Mouse (Mus musculus): Measurements from ENCODE around the gene Phkb.

The Phkb gene

DNA sequence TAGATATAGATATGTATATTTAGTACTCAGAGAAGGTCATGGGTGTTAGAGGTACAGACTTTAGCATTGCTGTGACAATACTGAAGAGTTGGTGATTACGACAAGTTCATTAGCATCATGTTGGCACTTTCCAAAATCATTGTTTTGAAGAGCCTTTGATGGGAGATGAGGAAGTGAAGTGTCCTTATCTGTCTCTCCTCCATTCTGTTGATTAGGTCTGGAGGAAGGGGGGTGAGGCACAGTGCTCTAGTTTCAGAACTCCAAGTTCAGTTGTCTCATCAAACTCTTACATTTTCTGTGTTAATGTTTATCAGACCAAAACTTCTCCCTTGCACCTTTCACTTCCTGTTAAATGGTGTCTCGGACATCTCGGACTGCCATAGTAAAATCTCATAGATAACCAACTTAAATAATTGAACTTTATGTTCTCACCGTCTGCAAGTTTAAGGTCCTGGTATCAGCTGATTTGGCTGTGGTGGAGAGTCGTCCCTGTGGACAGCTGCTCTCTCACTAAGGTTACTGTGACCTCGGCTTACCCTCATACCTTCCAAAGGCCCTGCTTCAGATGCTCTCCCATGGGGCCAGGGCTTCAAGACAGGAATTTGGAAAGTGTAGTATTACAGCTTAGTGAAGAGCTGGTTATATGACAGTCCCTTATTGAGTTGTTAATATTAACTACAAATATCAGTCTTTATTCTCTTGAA lies 194.1 kb downstream of the Phkb start:
- TF ChIP-seq NANOG (IDR thresholded peaks at IDR 0.05; ENCODE audit: borderline replicate concordance, low read length) (no peak), POU5F1 (IDR thresholded peaks at IDR 0.05; ENCODE audit: borderline replicate concordance, low read length) (no peak), CTCF (conservative IDR thresholded peaks at IDR 0.05; ENCODE audit: low read length) (no peak)
- no peak overlapping the region for H3K4me3 ChIP-seq (replicated peaks; ENCODE audit: low read length)

DNA sequence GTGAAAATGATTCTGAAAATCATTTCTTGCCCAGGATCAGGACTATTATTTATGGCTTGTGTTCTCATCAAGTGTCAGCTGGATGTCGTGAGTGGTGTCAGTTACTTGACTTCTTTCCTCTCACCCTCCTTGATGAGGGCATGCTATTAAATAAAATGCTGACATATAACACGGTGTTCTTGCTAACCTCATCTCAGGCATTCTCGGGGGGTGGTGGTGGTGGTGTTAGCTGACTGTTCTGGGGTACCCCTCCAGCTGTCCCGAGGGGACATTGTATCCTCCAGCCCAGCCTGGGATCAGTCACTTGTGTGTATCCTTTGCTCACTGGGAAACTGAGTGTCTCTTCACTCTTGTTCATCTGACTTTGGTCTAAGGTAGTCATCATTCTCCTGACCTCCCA lies 194.6 kb downstream of the Phkb start:
- H3K4me3 ChIP-seq (replicated peaks; ENCODE audit: low read length), result no peak overlapping the region
- peaks cover 4% of the 10 kb centered on the region; the same call in 1 of the 2 replicates for H3K36me3 ChIP-seq (ENCODE audit: insufficient read depth, low read length)
- no peaks in the 10 kb centered on the region for H3K27me3 ChIP-seq (ENCODE audit: insufficient read depth, low read length)
- no peaks in the 10 kb centered on the region for H3K4me1 ChIP-seq (replicated peaks; ENCODE audit: low read depth, low read length)
- H3K9me3 ChIP-seq (ENCODE audit: low read length), result no peaks in the 10 kb centered on the region
- no peak for TF ChIP-seq POU5F1 (IDR thresholded peaks at IDR 0.05; ENCODE audit: borderline replicate concordance, low read length)
- no peak for TF ChIP-seq CTCF (conservative IDR thresholded peaks at IDR 0.05; ENCODE audit: low read length)
- TF ChIP-seq NANOG (IDR thresholded peaks at IDR 0.05; ENCODE audit: borderline replicate concordance, low read length), result no peak

More for the DNA sequence above, 194.1 kb downstream of the Phkb start:
- Histone ChIP-seq H3K9me3 (ENCODE audit: low read length) (no peaks in the 10 kb centered on the region), H3K27me3 (ENCODE audit: insufficient read depth, low read length) (no peaks in the 10 kb centered on the region), H3K36me3 (ENCODE audit: insufficient read depth, low read length) (peaks cover 6% of the 10 kb centered on the region; the same call in 1 of the 2 replicates), H3K4me1 (replicated peaks; ENCODE audit: low read depth, low read length) (no peaks in the 10 kb centered on the region)

- Histone ChIP-seq H3K4me3 (replicated peaks; ENCODE audit: low read length) (no peak overlapping the region), H3K9me3 (ENCODE audit: low read length) (no peaks in the 10 kb centered on the region), H3K27me3 (ENCODE audit: insufficient read depth, low read length) (no peaks in the 10 kb centered on the region), H3K4me1 (replicated peaks; ENCODE audit: low read depth, low read length) (no peaks in the 10 kb centered on the region), H3K36me3 (ENCODE audit: insufficient read depth, low read length) (no peaks in the 10 kb centered on the region)
- TF ChIP-seq POU5F1 (IDR thresholded peaks at IDR 0.05; ENCODE audit: borderline replicate concordance, low read length), result no peak
- no peak for TF ChIP-seq NANOG (IDR thresholded peaks at IDR 0.05; ENCODE audit: borderline replicate concordance, low read length)
- TF ChIP-seq CTCF (conservative IDR thresholded peaks at IDR 0.05; ENCODE audit: low read length), result no peak
Observed at GRCm38 (mm10) chr8:86038462-86038861, 197.7 kb downstream of the Phkb start.

DNA sequence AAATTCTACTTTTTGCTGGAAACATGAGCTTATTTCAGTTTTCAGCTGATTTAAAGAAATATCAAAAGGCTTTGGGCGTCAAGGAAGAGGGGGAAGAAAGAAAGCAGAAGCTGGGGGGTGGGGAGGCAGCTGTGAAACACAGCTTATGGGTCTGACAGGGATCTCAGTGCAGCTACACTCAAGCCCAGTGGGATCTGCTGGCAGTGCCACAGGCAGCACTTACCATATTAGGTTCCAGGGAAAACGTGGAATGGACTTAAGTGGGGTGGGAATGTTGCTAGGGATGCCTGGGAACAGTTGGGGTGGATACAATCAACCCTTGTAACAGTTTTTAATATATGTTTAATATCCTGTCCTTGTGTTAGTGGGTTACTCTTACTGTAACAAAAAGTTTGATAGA lies 201.3 kb downstream of the Phkb start:
- TF ChIP-seq POU5F1 (IDR thresholded peaks at IDR 0.05; ENCODE audit: borderline replicate concordance, low read length), result no peak
- no peak for TF ChIP-seq CTCF (conservative IDR thresholded peaks at IDR 0.05; ENCODE audit: low read length)
- no peak for TF ChIP-seq NANOG (IDR thresholded peaks at IDR 0.05; ENCODE audit: borderline replicate concordance, low read length)
- Histone ChIP-seq H3K4me1 (replicated peaks; ENCODE audit: low read depth, low read length) (no peaks in the 10 kb centered on the region), H3K36me3 (ENCODE audit: insufficient read depth, low read length) (peaks cover 12% of the 10 kb centered on the region; the same call in 1 of the 2 replicates), H3K4me3 (replicated peaks; ENCODE audit: low read length) (no peak overlapping the region), H3K9me3 (ENCODE audit: low read length) (no peaks in the 10 kb centered on the region), H3K27me3 (ENCODE audit: insufficient read depth, low read length) (no peaks in the 10 kb centered on the region)

DNA sequence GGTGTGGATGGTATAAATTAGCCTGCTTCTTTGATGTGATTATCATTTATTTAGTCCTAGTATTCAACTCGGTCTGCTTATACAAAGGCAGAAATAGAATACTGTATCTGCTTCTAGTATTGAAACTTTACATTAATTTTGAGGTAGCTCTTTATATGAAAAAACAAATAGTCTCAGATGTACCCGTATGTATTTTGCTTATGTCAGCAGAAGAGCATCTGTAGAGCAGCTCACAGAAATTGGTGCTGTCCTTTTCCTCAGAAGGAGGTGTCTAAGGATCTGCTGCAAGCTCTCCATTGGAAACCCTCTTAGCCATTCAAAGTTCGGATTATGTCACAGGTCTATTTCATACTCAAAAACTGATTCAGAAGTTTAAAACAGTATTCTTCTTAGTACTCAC lies 210.1 kb downstream of the Phkb start:
- Histone ChIP-seq H3K4me3 (replicated peaks; ENCODE audit: low read length) (no peak overlapping the region), H3K27me3 (ENCODE audit: insufficient read depth, low read length) (no peaks in the 10 kb centered on the region), H3K4me1 (replicated peaks; ENCODE audit: low read depth, low read length) (no peaks in the 10 kb centered on the region), H3K36me3 (ENCODE audit: insufficient read depth, low read length) (no peaks in the 10 kb centered on the region), H3K9me3 (ENCODE audit: low read length) (no peaks in the 10 kb centered on the region)
- TF ChIP-seq CTCF (conservative IDR thresholded peaks at IDR 0.05; ENCODE audit: low read length) (no peak), NANOG (IDR thresholded peaks at IDR 0.05; ENCODE audit: borderline replicate concordance, low read length) (no peak), POU5F1 (IDR thresholded peaks at IDR 0.05; ENCODE audit: borderline replicate concordance, low read length) (no peak)

DNA sequence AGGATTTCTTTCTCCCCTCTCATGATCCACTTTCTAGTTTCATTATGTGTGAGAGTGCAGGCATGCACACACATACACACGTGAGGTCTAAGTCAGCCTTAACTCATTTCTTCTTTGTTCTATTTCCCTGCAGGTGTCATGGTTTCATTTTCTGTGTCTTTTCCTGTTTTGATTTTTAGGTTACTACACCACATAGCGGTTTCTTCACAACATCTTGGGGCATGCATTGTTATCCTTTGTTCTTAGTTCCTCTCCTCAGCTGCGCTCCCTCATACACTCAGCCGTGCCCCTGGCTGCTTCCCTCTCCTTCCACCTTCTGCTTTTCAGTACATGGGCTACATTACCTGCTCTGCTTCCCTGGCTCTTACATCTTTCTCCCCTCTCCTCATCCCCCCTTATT lies 211.2 kb downstream of the Phkb start:
- Histone ChIP-seq H3K4me3 (replicated peaks; ENCODE audit: low read length) (no peak overlapping the region), H3K4me1 (replicated peaks; ENCODE audit: low read depth, low read length) (no peaks in the 10 kb centered on the region), H3K9me3 (ENCODE audit: low read length) (no peaks in the 10 kb centered on the region), H3K27me3 (ENCODE audit: insufficient read depth, low read length) (no peaks in the 10 kb centered on the region), H3K36me3 (ENCODE audit: insufficient read depth, low read length) (peaks cover 6% of the 10 kb centered on the region)
- TF ChIP-seq NANOG (IDR thresholded peaks at IDR 0.05; ENCODE audit: borderline replicate concordance, low read length) (no peak), POU5F1 (IDR thresholded peaks at IDR 0.05; ENCODE audit: borderline replicate concordance, low read length) (no peak), CTCF (conservative IDR thresholded peaks at IDR 0.05; ENCODE audit: low read length) (no peak)

DNA sequence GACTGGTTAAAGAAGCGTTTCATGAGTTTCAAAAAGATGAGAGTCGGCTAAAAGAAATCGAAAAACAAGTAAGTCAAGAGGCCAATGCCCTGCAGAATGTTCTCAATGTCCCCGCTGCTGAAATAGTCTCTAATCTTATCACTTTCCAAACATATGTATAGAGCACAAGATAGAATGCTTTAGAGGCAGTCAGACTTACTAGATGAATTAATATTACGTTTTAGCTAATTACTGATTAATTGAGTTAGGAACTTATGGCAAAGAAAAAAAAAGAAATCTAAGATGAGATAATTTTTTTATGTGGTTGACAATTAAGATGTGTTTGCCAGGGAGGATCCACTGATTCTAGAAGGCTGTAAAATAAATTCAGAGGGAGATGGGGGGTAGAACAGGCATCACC lies 217.9 kb downstream of the Phkb start:
- H3K4me3 ChIP-seq (replicated peaks; ENCODE audit: low read length), result no peak overlapping the region
- no peaks in the 10 kb centered on the region for H3K4me1 ChIP-seq (replicated peaks; ENCODE audit: low read depth, low read length)
- H3K27me3 ChIP-seq (ENCODE audit: insufficient read depth, low read length), result no peaks in the 10 kb centered on the region
- H3K9me3 ChIP-seq (ENCODE audit: low read length), result no peaks in the 10 kb centered on the region
- TF ChIP-seq POU5F1 (IDR thresholded peaks at IDR 0.05; ENCODE audit: borderline replicate concordance, low read length) (no peak), NANOG (IDR thresholded peaks at IDR 0.05; ENCODE audit: borderline replicate concordance, low read length) (no peak), CTCF (conservative IDR thresholded peaks at IDR 0.05; ENCODE audit: low read length) (no peak)
- peaks cover 27% of the 10 kb centered on the region for H3K36me3 ChIP-seq (ENCODE audit: insufficient read depth, low read length)

- Histone ChIP-seq H3K36me3 (ENCODE audit: insufficient read depth, low read length) (peaks cover 27% of the 10 kb centered on the region), H3K9me3 (ENCODE audit: low read length) (no peaks in the 10 kb centered on the region), H3K4me3 (replicated peaks; ENCODE audit: low read length) (no peak overlapping the region), H3K27me3 (ENCODE audit: insufficient read depth, low read length) (no peaks in the 10 kb centered on the region), H3K4me1 (replicated peaks; ENCODE audit: low read depth, low read length) (no peaks in the 10 kb centered on the region)
- TF ChIP-seq CTCF (conservative IDR thresholded peaks at IDR 0.05; ENCODE audit: low read length) (no peak), POU5F1 (IDR thresholded peaks at IDR 0.05; ENCODE audit: borderline replicate concordance, low read length) (no peak), NANOG (IDR thresholded peaks at IDR 0.05; ENCODE audit: borderline replicate concordance, low read length) (no peak)
Observed at GRCm38 (mm10) chr8:86059130-86059529, 218.4 kb downstream of the Phkb start.

GRCm38 (mm10) chr8:86063411-86063810 lies 222.7 kb downstream of the Phkb start:
- H3K27me3 ChIP-seq (ENCODE audit: insufficient read depth, low read length), result no peaks in the 10 kb centered on the region
- H3K36me3 ChIP-seq (ENCODE audit: insufficient read depth, low read length), result peaks cover 12% of the 10 kb centered on the region
- TF ChIP-seq POU5F1 (IDR thresholded peaks at IDR 0.05; ENCODE audit: borderline replicate concordance, low read length) (no peak), NANOG (IDR thresholded peaks at IDR 0.05; ENCODE audit: borderline replicate concordance, low read length) (no peak), CTCF (conservative IDR thresholded peaks at IDR 0.05; ENCODE audit: low read length) (no peak)
- H3K4me1 ChIP-seq (replicated peaks; ENCODE audit: low read depth, low read length), result no peaks in the 10 kb centered on the region
- no peaks in the 10 kb centered on the region for H3K9me3 ChIP-seq (ENCODE audit: low read length)
- no peak overlapping the region for H3K4me3 ChIP-seq (replicated peaks; ENCODE audit: low read length)
